Mouse (Mus musculus): ENCODE results near the gene Tor1a. TPM values are rescaled to one million over a fixed set of nuclear protein-coding genes. Genes with fewer than 3 reads are reported as not detected.
A peak's percentile ranks its signal among the peaks of the same experiment; 100 is the strongest.

The Tor1a gene
- polyA plus RNA-seq (2012; rRNA removed) = 38.8 and 78.6 TPM in 2 replicates

- Histone ChIP-seq H3K36me3 (ENCODE audit: control insufficient read depth, insufficient read depth, low read length) (peaks cover 26% of the 10 kb centered on the region), H3K4me3 (ENCODE audit: low read depth, low read length) (peak within 1 kb of the TSS; percentile 100), H3K4me1 (ENCODE audit: control insufficient read depth, insufficient read depth, insufficient read length, low read length) (peaks cover 20% of the 10 kb centered on the region), H3K27me3 (ENCODE audit: control insufficient read depth, insufficient read depth, low read length) (no peaks in the 10 kb centered on the region), H3K27ac (ENCODE audit: insufficient read depth, low read depth, low read length) (peak within 1 kb of the TSS; percentile 87)
- TF ChIP-seq POLR2A (IDR thresholded peaks at IDR 0.05; ENCODE audit: low read depth, low read length) (peak; percentile 78), CTCF (IDR thresholded peaks at IDR 0.05; ENCODE audit: extremely low read depth, insufficient read length, insufficient replicate concordance, low read depth, low read length) (no peak)
- WGBS = 2% methylated on average over 59 of the region's 59 CpGs
These were observed at the start of gene Tor1a for GRCm38 (mm10) chr2:30967352-30968327. Gene Tor1a, minus strand, starts transcription at chr2:30967933.

- no peak overlapping the region for H3K27ac ChIP-seq (ENCODE audit: insufficient read depth, low read depth, low read length)
- no peak for TF ChIP-seq CTCF (IDR thresholded peaks at IDR 0.05; ENCODE audit: extremely low read depth, insufficient read length, insufficient replicate concordance, low read depth, low read length)
- no peak for TF ChIP-seq POLR2A (IDR thresholded peaks at IDR 0.05; ENCODE audit: low read depth, low read length)
- 80% methylated on average over 14 of the region's 14 CpGs for WGBS
- no peaks in the 10 kb centered on the region for H3K4me1 ChIP-seq (ENCODE audit: control insufficient read depth, insufficient read depth, insufficient read length, low read length)
- no peaks in the 10 kb centered on the region for H3K27me3 ChIP-seq (ENCODE audit: control insufficient read depth, insufficient read depth, low read length)
- H3K36me3 ChIP-seq (ENCODE audit: control insufficient read depth, insufficient read depth, low read length) = peaks cover 2% of the 10 kb centered on the region; the same call in 1 of the 2 replicates
- no peak overlapping the region for H3K4me3 ChIP-seq (ENCODE audit: low read depth, low read length)
These were observed 45.8 kb upstream of the Tor1a start for GRCm38 (mm10) chr2:31013371-31014120.

GRCm38 (mm10) chr2:31007208-31007607, 39.5 kb upstream of the Tor1a start:
- TF ChIP-seq POLR2A (IDR thresholded peaks at IDR 0.05; ENCODE audit: low read depth, low read length) = no peak
- TF ChIP-seq CTCF (IDR thresholded peaks at IDR 0.05; ENCODE audit: extremely low read depth, insufficient read length, insufficient replicate concordance, low read depth, low read length) = no peak
- Histone ChIP-seq H3K4me1 (ENCODE audit: control insufficient read depth, insufficient read depth, insufficient read length, low read length) (no peaks in the 10 kb centered on the region), H3K27me3 (ENCODE audit: control insufficient read depth, insufficient read depth, low read length) (no peaks in the 10 kb centered on the region), H3K4me3 (ENCODE audit: low read depth, low read length) (no peak overlapping the region), H3K27ac (ENCODE audit: insufficient read depth, low read depth, low read length) (no peak overlapping the region), H3K36me3 (ENCODE audit: control insufficient read depth, insufficient read depth, low read length) (peaks cover 5% of the 10 kb centered on the region)
- WGBS = 87% methylated on average over 5 of the region's 5 CpGs

GRCm38 (mm10) chr2:31006434-31006833, 38.7 kb upstream of the Tor1a start:
- H3K4me1 ChIP-seq (ENCODE audit: control insufficient read depth, insufficient read depth, insufficient read length, low read length) = no peaks in the 10 kb centered on the region
- no peak overlapping the region for H3K4me3 ChIP-seq (ENCODE audit: low read depth, low read length)

GRCm38 (mm10) chr2:31005453-31005852, 37.7 kb upstream of the Tor1a start:
- no peak overlapping the region for H3K27ac ChIP-seq (ENCODE audit: insufficient read depth, low read depth, low read length)
- TF ChIP-seq CTCF (IDR thresholded peaks at IDR 0.05; ENCODE audit: extremely low read depth, insufficient read length, insufficient replicate concordance, low read depth, low read length) (no peak), POLR2A (IDR thresholded peaks at IDR 0.05; ENCODE audit: low read depth, low read length) (no peak)
- WGBS = 80% methylated on average over 2 of the region's 2 CpGs
- H3K4me3 ChIP-seq (ENCODE audit: low read depth, low read length) = no peak overlapping the region
- no peaks in the 10 kb centered on the region for H3K4me1 ChIP-seq (ENCODE audit: control insufficient read depth, insufficient read depth, insufficient read length, low read length)
- no peaks in the 10 kb centered on the region for H3K27me3 ChIP-seq (ENCODE audit: control insufficient read depth, insufficient read depth, low read length)
- peaks cover 8% of the 10 kb centered on the region for H3K36me3 ChIP-seq (ENCODE audit: control insufficient read depth, insufficient read depth, low read length)

More at GRCm38 (mm10) chr2:31006434-31006833, 38.7 kb upstream of the Tor1a start:
- TF ChIP-seq POLR2A (IDR thresholded peaks at IDR 0.05; ENCODE audit: low read depth, low read length) (no peak), CTCF (IDR thresholded peaks at IDR 0.05; ENCODE audit: extremely low read depth, insufficient read length, insufficient replicate concordance, low read depth, low read length) (no peak)
- Histone ChIP-seq H3K36me3 (ENCODE audit: control insufficient read depth, insufficient read depth, low read length) (peaks cover 8% of the 10 kb centered on the region), H3K27me3 (ENCODE audit: control insufficient read depth, insufficient read depth, low read length) (no peaks in the 10 kb centered on the region), H3K27ac (ENCODE audit: insufficient read depth, low read depth, low read length) (no peak overlapping the region)
- 75% methylated on average over 5 of the region's 5 CpGs for WGBS

- TF ChIP-seq POLR2A (IDR thresholded peaks at IDR 0.05; ENCODE audit: low read depth, low read length) = no peak
- no peak for TF ChIP-seq CTCF (IDR thresholded peaks at IDR 0.05; ENCODE audit: extremely low read depth, insufficient read length, insufficient replicate concordance, low read depth, low read length)
- Histone ChIP-seq H3K27me3 (ENCODE audit: control insufficient read depth, insufficient read depth, low read length) (no peaks in the 10 kb centered on the region), H3K4me3 (ENCODE audit: low read depth, low read length) (no peak overlapping the region), H3K4me1 (ENCODE audit: control insufficient read depth, insufficient read depth, insufficient read length, low read length) (no peaks in the 10 kb centered on the region), H3K36me3 (ENCODE audit: control insufficient read depth, insufficient read depth, low read length) (peaks cover 6% of the 10 kb centered on the region), H3K27ac (ENCODE audit: insufficient read depth, low read depth, low read length) (no peak overlapping the region)
- WGBS = 93% methylated on average over 10 of the region's 10 CpGs
These were observed 35.1 kb upstream of the Tor1a start for GRCm38 (mm10) chr2:31002857-31003256.

Data from small intestine, adult 2 months (tissue).